Mouse (Mus musculus) embryonic facial prominence, embryonic 13.5 days (tissue): ENCODE measurements around the gene Mphosph9. TPM values are rescaled to one million over a fixed set of nuclear protein-coding genes. Genes with fewer than 3 reads are reported as not detected.

Experiments
- ATAC-seq: fragments of 200-750 bp; cut with Nextera tagmentation; 2 replicates; pipeline ENCODE4 v1.8.0; 2017; ENCODE audit warnings: low read depth; ENCODE audit not compliant: insufficient number of reproducible peaks, insufficient read depth, low FRiP score, low TSS enrichment
- H3K27ac ChIP-seq: fragments of 300-500 bp; sonication (generic); 2 replicates; pipeline ENCODE4 v1.5.1; 2015; ENCODE audit warnings: moderate library complexity, mild to moderate bottlenecking, inconsistent platforms
- H3K27me3 ChIP-seq: fragments of 300-500 bp; sonication (generic); 2 replicates; pipeline ENCODE4 v1.6.1; 2015; ENCODE audit warnings: mild to moderate bottlenecking, inconsistent platforms
- H3K36me3 ChIP-seq: fragments of 300-500 bp; sonication (generic); 2 replicates; pipeline ENCODE4 v1.6.1; 2015; ENCODE audit warnings: mild to moderate bottlenecking, inconsistent platforms
- H3K4me1 ChIP-seq: fragments of 300-500 bp; sonication (generic); 2 replicates; pipeline ENCODE4 v1.6.1; 2015; ENCODE audit warnings: inconsistent platforms
- H3K4me2 ChIP-seq: fragments of 300-500 bp; sonication (generic); 2 replicates; pipeline ENCODE4 v1.6.1; 2015; ENCODE audit warnings: moderate library complexity, mild to moderate bottlenecking, inconsistent platforms
- H3K4me3 ChIP-seq: fragments of 300-500 bp; sonication (generic); 2 replicates; pipeline ENCODE4 v1.5.1; 2015; ENCODE audit warnings: mild to moderate bottlenecking, inconsistent platforms
- H3K9ac ChIP-seq: fragments of 300-500 bp; sonication (generic); 2 replicates; pipeline ENCODE4 v1.6.1; 2015; ENCODE audit warnings: mild to moderate bottlenecking, inconsistent platforms
- H3K9me3 ChIP-seq: fragments of 300-500 bp; sonication (generic); 2 replicates; pipeline ENCODE4 v1.6.1; 2016; ENCODE audit warnings: inconsistent platforms
- WGBS: fragments of 180-500 bp; shearing (Covaris S2); methylation state at CpG from one replicate; pipeline ENCODE4 v1.1.7; 2015; ENCODE audit warnings: mixed read lengths; 5-methylcytosine and 5-hydroxymethylcytosine counted together
- polyA plus RNA-seq: library from polyadenylated mRNA; unstranded; fragments of >200 nt; fragmentation: Nextera tagmentation; extraction: Ambion mirVana; gene quantifications from 2 replicates; pipeline ENCODE4 v1.2.1, GENCODE M21; 2015

Mphosph9 gene
- polyA plus RNA-seq, 1 experiment from 2014 or later: 14.0 TPM

- WGBS: 75% methylated on average over 18 of the region's 18 CpGs
- ATAC-seq: no peak
Observed at GRCm38 (mm10) chr5:124210281-124211016, 117.3 kb downstream of the Mphosph9 start.

GRCm38 (mm10) chr5:124209850-124210249, 117.9 kb downstream of the Mphosph9 start:
- Histone ChIP-seq H3K27ac (no peak overlapping the region), H3K4me3 (no peak overlapping the region), H3K27me3 (no peaks in the 10 kb centered on the region), H3K4me1 (peaks cover 36% of the 10 kb centered on the region), H3K4me2 (no peak overlapping the region), H3K9ac (no peak overlapping the region), H3K9me3 (no peaks in the 10 kb centered on the region), H3K36me3 (peaks cover 4% of the 10 kb centered on the region; the same call in 1 of the 2 replicates)
- ATAC-seq: no peak
- WGBS: 57% methylated on average over 6 of the region's 6 CpGs

More at GRCm38 (mm10) chr5:124210281-124211016, 117.3 kb downstream of the Mphosph9 start:
- H3K4me2 ChIP-seq: no peak overlapping the region
- H3K36me3 ChIP-seq: peaks cover 10% of the 10 kb centered on the region; the same call in 1 of the 2 replicates
- H3K27ac ChIP-seq: no peak overlapping the region
- H3K9me3 ChIP-seq: no peaks in the 10 kb centered on the region
- peaks cover 36% of the 10 kb centered on the region for H3K4me1 ChIP-seq
- H3K9ac ChIP-seq: no peak overlapping the region
- H3K27me3 ChIP-seq: no peaks in the 10 kb centered on the region
- H3K4me3 ChIP-seq: no peak overlapping the region

GRCm38 (mm10) chr5:124208030-124208429, 119.7 kb downstream of the Mphosph9 start:
- no peak overlapping the region for H3K27ac ChIP-seq
- 72% methylated on average over 8 of the region's 8 CpGs for WGBS
- no peak for ATAC-seq

GRCm38 (mm10) chr5:124206481-124207038, 121.2 kb downstream of the Mphosph9 start:
- 23% methylated on average over 13 of the region's 13 CpGs for WGBS
- peak overlapping the region; percentile 27 for H3K9ac ChIP-seq
- H3K4me2 ChIP-seq: no peak overlapping the region
- H3K4me1 ChIP-seq: peaks cover 33% of the 10 kb centered on the region
- no peaks in the 10 kb centered on the region for H3K9me3 ChIP-seq
- no peak overlapping the region for H3K27ac ChIP-seq
- ATAC-seq: no peak
- no peaks in the 10 kb centered on the region for H3K27me3 ChIP-seq
- no peak overlapping the region for H3K4me3 ChIP-seq
- no peaks in the 10 kb centered on the region; the same call in 1 of the 2 replicates for H3K36me3 ChIP-seq

More at GRCm38 (mm10) chr5:124208030-124208429, 119.7 kb downstream of the Mphosph9 start:
- H3K9me3 ChIP-seq: no peaks in the 10 kb centered on the region
- no peaks in the 10 kb centered on the region; the same call in 1 of the 2 replicates for H3K36me3 ChIP-seq
- H3K27me3 ChIP-seq: no peaks in the 10 kb centered on the region
- no peak overlapping the region for H3K4me2 ChIP-seq
- no peak overlapping the region for H3K4me3 ChIP-seq
- H3K9ac ChIP-seq: no peak overlapping the region
- peaks cover 35% of the 10 kb centered on the region for H3K4me1 ChIP-seq

GRCm38 (mm10) chr5:124205809-124206380, 121.9 kb downstream of the Mphosph9 start:
- Histone ChIP-seq H3K4me1 (peaks cover 34% of the 10 kb centered on the region), H3K9me3 (no peaks in the 10 kb centered on the region), H3K27ac (no peak overlapping the region), H3K4me2 (no peak overlapping the region), H3K4me3 (no peak overlapping the region), H3K36me3 (no peaks in the 10 kb centered on the region; the same call in 1 of the 2 replicates), H3K27me3 (no peaks in the 10 kb centered on the region), H3K9ac (peak overlapping the region; percentile 27)
- WGBS: 33% methylated on average over 5 of the region's 5 CpGs
- ATAC-seq: no peak

- no peak for ATAC-seq
- WGBS: 69% methylated on average over 9 of the region's 9 CpGs
- no peaks in the 10 kb centered on the region for H3K9me3 ChIP-seq
- H3K4me1 ChIP-seq: peaks cover 41% of the 10 kb centered on the region
- no peaks in the 10 kb centered on the region; the same call in 1 of the 2 replicates for H3K36me3 ChIP-seq
- no peak overlapping the region for H3K4me3 ChIP-seq
- peak overlapping the region; percentile 27; the same call in 1 of the 2 replicates for H3K9ac ChIP-seq
- no peak overlapping the region for H3K27ac ChIP-seq
- H3K27me3 ChIP-seq: no peaks in the 10 kb centered on the region
- no peak overlapping the region for H3K4me2 ChIP-seq
Observed at GRCm38 (mm10) chr5:124205211-124205610, 122.6 kb downstream of the Mphosph9 start.

- Histone ChIP-seq H3K27ac (no peak overlapping the region), H3K4me2 (no peak overlapping the region), H3K9ac (no peak overlapping the region), H3K27me3 (no peaks in the 10 kb centered on the region), H3K4me3 (no peak overlapping the region), H3K9me3 (no peaks in the 10 kb centered on the region), H3K36me3 (no peaks in the 10 kb centered on the region; the same call in 1 of the 2 replicates), H3K4me1 (peaks cover 35% of the 10 kb centered on the region)
- WGBS: 86% methylated on average over 9 of the region's 9 CpGs
- no peak for ATAC-seq
Observed at GRCm38 (mm10) chr5:124204127-124204794, 123.5 kb downstream of the Mphosph9 start.

GRCm38 (mm10) chr5:124203251-124203650, 124.5 kb downstream of the Mphosph9 start:
- peaks cover 35% of the 10 kb centered on the region for H3K4me1 ChIP-seq
- no peaks in the 10 kb centered on the region; the same call in 1 of the 2 replicates for H3K36me3 ChIP-seq
- H3K4me2 ChIP-seq: no peak overlapping the region
- H3K27ac ChIP-seq: no peak overlapping the region
- no peaks in the 10 kb centered on the region for H3K9me3 ChIP-seq
- H3K4me3 ChIP-seq: no peak overlapping the region
- H3K27me3 ChIP-seq: no peaks in the 10 kb centered on the region
- no peak overlapping the region for H3K9ac ChIP-seq
- WGBS: 87% methylated on average over 4 of the region's 4 CpGs
- no peak for ATAC-seq

GRCm38 (mm10) chr5:124202071-124202470, 125.7 kb downstream of the Mphosph9 start:
- no peak overlapping the region for H3K4me3 ChIP-seq
- peaks cover 26% of the 10 kb centered on the region for H3K4me1 ChIP-seq
- H3K9ac ChIP-seq: no peak overlapping the region
- H3K36me3 ChIP-seq: no peaks in the 10 kb centered on the region; the same call in 1 of the 2 replicates
- no peaks in the 10 kb centered on the region for H3K9me3 ChIP-seq
- no peak for ATAC-seq
- no peak overlapping the region for H3K4me2 ChIP-seq
- 67% methylated on average over 4 of the region's 4 CpGs for WGBS
- H3K27me3 ChIP-seq: no peaks in the 10 kb centered on the region
- no peak overlapping the region for H3K27ac ChIP-seq

- 79% methylated on average over 2 of the region's 2 CpGs for WGBS
Observed at GRCm38 (mm10) chr5:124201564-124201963, 126.2 kb downstream of the Mphosph9 start.

More at GRCm38 (mm10) chr5:124201564-124201963, 126.2 kb downstream of the Mphosph9 start:
- no peaks in the 10 kb centered on the region for H3K9me3 ChIP-seq
- no peak for ATAC-seq
- H3K27me3 ChIP-seq: no peaks in the 10 kb centered on the region
- no peak overlapping the region for H3K4me3 ChIP-seq
- peaks cover 21% of the 10 kb centered on the region for H3K4me1 ChIP-seq
- H3K27ac ChIP-seq: no peak overlapping the region
- no peaks in the 10 kb centered on the region; the same call in 1 of the 2 replicates for H3K36me3 ChIP-seq
- no peak overlapping the region for H3K9ac ChIP-seq
- no peak overlapping the region for H3K4me2 ChIP-seq
